Mouse (Mus musculus) midbrain, embryonic 13.5 days (tissue): ENCODE results near the gene Mogat2. TPM values are rescaled to one million over a fixed set of nuclear protein-coding genes. Genes with fewer than 3 reads are reported as not detected.

Source experiments
- ATAC-seq: fragments of 200-750 bp; cut with Nextera tagmentation; 2 replicates; pipeline ENCODE4 v1.8.0; 2017; ENCODE audit warnings: mild to moderate bottlenecking, moderate TSS enrichment, moderate library complexity
- H3K27ac ChIP-seq: fragments of 300-500 bp; sonication (generic); 2 replicates; pipeline ENCODE4 v1.5.1; 2015; ENCODE audit warnings: inconsistent platforms, mild to moderate bottlenecking, moderate library complexity
- H3K27me3 ChIP-seq: fragments of 300-500 bp; sonication (generic); 2 replicates; pipeline ENCODE4 v1.6.1; 2015; ENCODE audit warnings: mild to moderate bottlenecking, inconsistent platforms
- H3K36me3 ChIP-seq: fragments of 300-500 bp; sonication (generic); 2 replicates; pipeline ENCODE4 v1.6.1; 2015; ENCODE audit warnings: mild to moderate bottlenecking, inconsistent platforms
- H3K4me1 ChIP-seq: fragments of 300-500 bp; sonication (generic); replicated peaks from 2 replicates; pipeline ENCODE4 v1.6.1; 2015; ENCODE audit warnings: inconsistent platforms
- H3K4me2 ChIP-seq: fragments of 300-500 bp; sonication (generic); replicated peaks from 2 replicates; pipeline ENCODE4 v1.6.1; 2015; ENCODE audit warnings: moderate library complexity, mild to moderate bottlenecking, inconsistent platforms
- H3K4me3 ChIP-seq: fragments of 300-500 bp; sonication (generic); replicated peaks from 2 replicates; pipeline ENCODE4 v1.5.1; 2015; ENCODE audit warnings: mild to moderate bottlenecking, inconsistent platforms
- H3K9ac ChIP-seq: fragments of 300-500 bp; sonication (generic); replicated peaks from 2 replicates; pipeline ENCODE4 v1.6.1; 2015; ENCODE audit warnings: mild to moderate bottlenecking, inconsistent platforms
- H3K9me3 ChIP-seq: fragments of 300-500 bp; sonication (generic); 2 replicates; pipeline ENCODE4 v1.6.1; 2016; ENCODE audit warnings: mild to moderate bottlenecking, inconsistent platforms
- WGBS: fragments of 180-500 bp; shearing (Covaris S2); methylation state at CpG from one replicate; pipeline ENCODE4 v1.1.7; 2015; 5-methylcytosine and 5-hydroxymethylcytosine counted together
- polyA plus RNA-seq: library from polyadenylated mRNA; unstranded; fragments of >200 nt; fragmentation: Nextera tagmentation; extraction: Ambion mirVana; gene quantifications from 2 replicates; pipeline ENCODE4 v1.2.1, GENCODE M21; 2015

Mogat2 gene
- polyA plus RNA-seq, 1 experiment from 2014 or later, result 3.0 TPM

- Histone ChIP-seq H3K9ac (no peak overlapping the region), H3K27ac (no peak overlapping the region), H3K4me3 (no peak overlapping the region), H3K9me3 (no peaks in the 10 kb centered on the region), H3K27me3 (peaks cover 19% of the 10 kb centered on the region), H3K4me1 (peaks cover 9% of the 10 kb centered on the region; the same call in 1 of the 2 replicates), H3K4me2 (no peak overlapping the region), H3K36me3 (no peaks in the 10 kb centered on the region)
- WGBS, result 81% methylated on average over 5 of the region's 5 CpGs
- ATAC-seq, result no peak
These were observed 51.0 kb downstream of the Mogat2 start for GRCm38 (mm10) chr7:99187451-99187850.

- no peak for ATAC-seq
- no peaks in the 10 kb centered on the region for H3K36me3 ChIP-seq
- H3K4me3 ChIP-seq, result no peak overlapping the region
- H3K9ac ChIP-seq, result no peak overlapping the region
- no peaks in the 10 kb centered on the region for H3K9me3 ChIP-seq
- no peak overlapping the region for H3K27ac ChIP-seq
- H3K27me3 ChIP-seq, result peaks cover 33% of the 10 kb centered on the region
- peaks cover 18% of the 10 kb centered on the region for H3K4me1 ChIP-seq
- WGBS, result 88% methylated on average over 3 of the region's 3 CpGs
- no peak overlapping the region for H3K4me2 ChIP-seq
These were observed 53.0 kb downstream of the Mogat2 start for GRCm38 (mm10) chr7:99185405-99185804.

GRCm38 (mm10) chr7:99183751-99184150, 54.7 kb downstream of the Mogat2 start:
- ATAC-seq, result no peak
- Histone ChIP-seq H3K9me3 (no peaks in the 10 kb centered on the region), H3K27me3 (peaks cover 33% of the 10 kb centered on the region), H3K9ac (no peak overlapping the region), H3K4me3 (no peak overlapping the region), H3K36me3 (no peaks in the 10 kb centered on the region), H3K4me2 (peak overlapping the region; percentile 86), H3K4me1 (peaks cover 18% of the 10 kb centered on the region), H3K27ac (no peak overlapping the region)
- 67% methylated on average over 6 of the region's 6 CpGs for WGBS

GRCm38 (mm10) chr7:99182432-99183172, 55.8 kb downstream of the Mogat2 start, which contains the start of gene Dgat2:
Dgat2 (minus strand) TSS chr7:99182719.
- Histone ChIP-seq H3K27me3 (peaks cover 33% of the 10 kb centered on the region), H3K27ac (peak within 1 kb of the TSS; percentile 75), H3K9ac (peak within 1 kb of the TSS; percentile 85), H3K36me3 (no peaks in the 10 kb centered on the region), H3K9me3 (no peaks in the 10 kb centered on the region), H3K4me2 (peak within 1 kb of the TSS; percentile 86), H3K4me3 (peak within 1 kb of the TSS; percentile 66), H3K4me1 (peaks cover 18% of the 10 kb centered on the region)
- peak; percentile 97 for ATAC-seq
- WGBS, result under 1% methylated on average over 63 of the region's 63 CpGs

- peaks cover 33% of the 10 kb centered on the region for H3K27me3 ChIP-seq
- H3K4me2 ChIP-seq, result peak overlapping the region; percentile 86
- 20% methylated on average over 14 of the region's 14 CpGs for WGBS
- H3K9ac ChIP-seq, result peak overlapping the region; percentile 85
- peaks cover 18% of the 10 kb centered on the region for H3K4me1 ChIP-seq
- no peak for ATAC-seq
- H3K4me3 ChIP-seq, result peak overlapping the region; percentile 66
- no peaks in the 10 kb centered on the region for H3K36me3 ChIP-seq
- no peaks in the 10 kb centered on the region for H3K9me3 ChIP-seq
- H3K27ac ChIP-seq, result no peak overlapping the region; the same call in 1 of the 2 replicates
These were observed 56.6 kb downstream of the Mogat2 start for GRCm38 (mm10) chr7:99181619-99182431.

- Histone ChIP-seq H3K4me3 (no peak overlapping the region), H3K9ac (no peak overlapping the region), H3K9me3 (no peaks in the 10 kb centered on the region), H3K4me2 (no peak overlapping the region), H3K27me3 (peaks cover 29% of the 10 kb centered on the region), H3K36me3 (no peaks in the 10 kb centered on the region), H3K27ac (no peak overlapping the region), H3K4me1 (peaks cover 18% of the 10 kb centered on the region)
- 100% methylated on average over 1 of the region's 1 CpGs for WGBS
- no peak for ATAC-seq
These were observed 58.3 kb downstream of the Mogat2 start for GRCm38 (mm10) chr7:99180162-99180561.

GRCm38 (mm10) chr7:99179271-99179670, 59.1 kb downstream of the Mogat2 start:
- no peaks in the 10 kb centered on the region for H3K36me3 ChIP-seq
- peaks cover 18% of the 10 kb centered on the region for H3K4me1 ChIP-seq
- H3K4me2 ChIP-seq, result no peak overlapping the region
- 92% methylated on average over 9 of the region's 9 CpGs for WGBS
- no peak overlapping the region for H3K27ac ChIP-seq
- H3K27me3 ChIP-seq, result peaks cover 22% of the 10 kb centered on the region
- no peak for ATAC-seq
- no peak overlapping the region for H3K4me3 ChIP-seq
- H3K9me3 ChIP-seq, result no peaks in the 10 kb centered on the region
- H3K9ac ChIP-seq, result no peak overlapping the region

GRCm38 (mm10) chr7:99177386-99177785, 61.0 kb downstream of the Mogat2 start:
- Histone ChIP-seq H3K36me3 (no peaks in the 10 kb centered on the region), H3K9me3 (no peaks in the 10 kb centered on the region), H3K4me2 (no peak overlapping the region), H3K27me3 (peaks cover 14% of the 10 kb centered on the region), H3K4me3 (no peak overlapping the region), H3K9ac (no peak overlapping the region), H3K27ac (no peak overlapping the region), H3K4me1 (peaks cover 9% of the 10 kb centered on the region)
- no peak for ATAC-seq
- WGBS, result 59% methylated on average over 5 of the region's 5 CpGs

GRCm38 (mm10) chr7:99175666-99176065, 62.8 kb downstream of the Mogat2 start:
- H3K36me3 ChIP-seq, result no peaks in the 10 kb centered on the region
- H3K4me1 ChIP-seq, result no peaks in the 10 kb centered on the region
- peaks cover under 1% of the 10 kb centered on the region; the same call in 1 of the 2 replicates for H3K27me3 ChIP-seq
- H3K9ac ChIP-seq, result no peak overlapping the region
- 92% methylated on average over 9 of the region's 9 CpGs for WGBS
- H3K4me3 ChIP-seq, result no peak overlapping the region
- H3K4me2 ChIP-seq, result no peak overlapping the region
- no peaks in the 10 kb centered on the region for H3K9me3 ChIP-seq
- no peak overlapping the region for H3K27ac ChIP-seq
- no peak for ATAC-seq

- Histone ChIP-seq H3K4me2 (no peak overlapping the region), H3K9me3 (no peaks in the 10 kb centered on the region), H3K27ac (no peak overlapping the region), H3K4me3 (no peak overlapping the region), H3K4me1 (no peaks in the 10 kb centered on the region), H3K36me3 (no peaks in the 10 kb centered on the region), H3K9ac (no peak overlapping the region), H3K27me3 (no peaks in the 10 kb centered on the region; the same call in 1 of the 2 replicates)
- 89% methylated on average over 11 of the region's 11 CpGs for WGBS
- ATAC-seq, result no peak
These were observed 63.3 kb downstream of the Mogat2 start for GRCm38 (mm10) chr7:99175118-99175517.

GRCm38 (mm10) chr7:99174006-99174405, 64.4 kb downstream of the Mogat2 start:
- Histone ChIP-seq H3K9me3 (no peaks in the 10 kb centered on the region), H3K4me1 (no peaks in the 10 kb centered on the region), H3K9ac (no peak overlapping the region), H3K36me3 (no peaks in the 10 kb centered on the region), H3K27ac (no peak overlapping the region), H3K4me2 (no peak overlapping the region), H3K27me3 (no peaks in the 10 kb centered on the region; the same call in 1 of the 2 replicates), H3K4me3 (no peak overlapping the region)
- 86% methylated on average over 4 of the region's 4 CpGs for WGBS
- no peak for ATAC-seq

GRCm38 (mm10) chr7:99172898-99173297, 65.5 kb downstream of the Mogat2 start:
- H3K27me3 ChIP-seq, result no peaks in the 10 kb centered on the region
- no peak for ATAC-seq
- WGBS, result 93% methylated on average over 6 of the region's 6 CpGs

More at GRCm38 (mm10) chr7:99172898-99173297, 65.5 kb downstream of the Mogat2 start:
- no peaks in the 10 kb centered on the region for H3K36me3 ChIP-seq
- H3K9me3 ChIP-seq, result no peaks in the 10 kb centered on the region
- no peaks in the 10 kb centered on the region for H3K4me1 ChIP-seq
- H3K4me2 ChIP-seq, result no peak overlapping the region
- H3K27ac ChIP-seq, result no peak overlapping the region
- H3K4me3 ChIP-seq, result no peak overlapping the region
- no peak overlapping the region for H3K9ac ChIP-seq
